Mouse (Mus musculus): ENCODE data around the gene Krtap12-1.

- no peak for TF ChIP-seq CTCF (IDR thresholded peaks at IDR 0.05; ENCODE audit: low read depth, low read length)
- no peak for TF ChIP-seq POLR2A (IDR thresholded peaks at IDR 0.05; ENCODE audit: borderline replicate concordance, low read depth, low read length)
Measured at GRCm38 (mm10) chr10:77697133-77697532, 23.3 kb upstream of the Krtap12-1 start, which contains the start of gene Gm9508.
